Mouse (Mus musculus): ENCODE measurements around the gene Rexo4.

- TF ChIP-seq CTCF (conservative IDR thresholded peaks at IDR 0.05; ENCODE audit: insufficient read depth, insufficient read length, low read depth, low read length) (no peak), POLR2A (IDR thresholded peaks at IDR 0.05; ENCODE audit: low read depth, low read length) (no peak)
These were observed 31.5 kb downstream of the Rexo4 start for GRCm38 (mm10) chr2:26932473-26933303.
